Mouse (Mus musculus) heart, adult 2 months (tissue): ENCODE data around the gene Acer3. TPM values are rescaled to one million over a fixed set of nuclear protein-coding genes. Genes with fewer than 3 reads are reported as not detected.
"Not testable (repeated sequence)": the region's sequence is repeated elsewhere in the genome, so short reads cannot be mapped to it uniquely, and the experiment has no call there.

Source experiments
- DNase-seq, 2 experiments: peaks; one replicate each; pipeline ENCODE4 v3.0.0; 2021
- H3K27ac ChIP-seq: fragments of 200-600 bp; 2 replicates; pipeline ENCODE4 v1.8.1; 2022
- H3K27me3 ChIP-seq: fragments of 200-500 bp; 2 replicates; pipeline ENCODE4 v1.6.1; 2012; ENCODE audit warnings: mild to moderate bottlenecking, low read length, inconsistent platforms, mixed read lengths; ENCODE audit not compliant: control insufficient read depth, insufficient read depth
- H3K36me3 ChIP-seq: fragments of 200-500 bp; 2 replicates; pipeline ENCODE4 v1.6.1; 2012; ENCODE audit warnings: low read length, inconsistent platforms; ENCODE audit not compliant: control insufficient read depth, insufficient read depth
- H3K4me1 ChIP-seq: fragments of 200-500 bp; 2 replicates; pipeline ENCODE4 v1.6.1; 2011; ENCODE audit warnings: low read length; ENCODE audit not compliant: control insufficient read depth, insufficient read depth
- H3K4me3 ChIP-seq: fragments of 200-600 bp; 2 replicates; pipeline ENCODE4 v1.8.1; 2022
- H3K79me2 ChIP-seq: fragments of 200-500 bp; replicated peaks from 2 replicates; pipeline ENCODE4 v1.6.1; 2012; ENCODE audit warnings: mild to moderate bottlenecking, inconsistent platforms, low read length, moderate library complexity, mixed read lengths; ENCODE audit not compliant: control insufficient read depth, insufficient read depth
- H3K9ac ChIP-seq: fragments of 200-500 bp; 2 replicates; pipeline ENCODE4 v1.6.1; 2012; ENCODE audit warnings: low read depth, mild to moderate bottlenecking, control low read depth, inconsistent platforms, low read length, mixed read lengths
- CTCF ChIP-seq: fragments of 200-600 bp; IDR thresholded peaks from 2 replicates; pipeline ENCODE4 v1.8.1; 2022; ENCODE audit warnings: antibody characterized with exemption, mild to moderate bottlenecking, moderate library complexity
- EP300 ChIP-seq: fragments of 200-500 bp; IDR thresholded peaks from 2 replicates; pipeline ENCODE4 v1.6.1; 2011; ENCODE audit warnings: low read depth, low read length, control low read depth; ENCODE audit not compliant: insufficient read depth
- POLR2A ChIP-seq: fragments of 200-500 bp; IDR thresholded peaks from 2 replicates; pipeline ENCODE4 v1.6.1; 2011; ENCODE audit warnings: mild to moderate bottlenecking, low read depth, low read length, control low read depth; ENCODE audit not compliant: insufficient read depth
- WGBS: fragments of 180-500 bp; shearing (Covaris S2); methylation state at CpG from one replicate; pipeline ENCODE4 v1.1.7; 2018; 5-methylcytosine and 5-hydroxymethylcytosine counted together
- intact Hi-C: fragments of 180-260 bp; cut with DNase I; formaldehyde crosslinking; loops from one replicate; pipeline ENCODE4 v1.15.1; 2025
- polyA plus RNA-seq: library from polyadenylated mRNA; depleted of rRNA; stranded (reverse); fragments of >200 nt; gene quantifications from 2 replicates; pipeline ENCODE4 v1.2.3, GENCODE M21; 2012
- total RNA-seq, 2 experiments: library from RNA; stranded (reverse); gene quantifications; 2 replicates each; pipeline ENCODE4 v1.2.3; 2021

The Acer3 gene
- total and polyA plus RNA-seq, 3 experiments = 5.5 to 13.2 (median 11.0) TPM

DNA sequence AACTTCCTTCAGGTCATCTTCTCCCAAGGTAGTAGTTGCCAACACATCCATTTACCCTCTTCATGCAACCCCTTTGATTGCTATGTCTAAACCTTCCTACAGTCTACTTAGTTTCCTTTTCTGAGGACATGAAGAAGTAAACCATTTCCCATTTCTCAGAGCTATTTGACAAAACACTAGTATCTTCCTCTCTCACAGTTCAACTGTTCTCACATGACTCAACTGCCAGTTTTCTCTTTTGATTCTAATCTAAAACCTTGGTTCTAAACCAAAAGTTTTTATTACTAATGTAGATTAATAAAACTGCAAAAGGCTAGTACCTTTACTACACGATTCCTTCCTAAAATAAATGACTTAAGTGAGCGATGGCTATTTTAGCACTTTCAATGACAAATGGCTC lies 13.6 kb downstream of the Acer3 start:
- no peaks in the 10 kb centered on the region; the same call in 1 of the 2 replicates for H3K36me3 ChIP-seq
- H3K9ac ChIP-seq = no peak overlapping the region
- intact Hi-C loops = loop anchor here (5.0 kb wide), 1 partner anchor 35 kb away; no protein-coding TSS in a partner anchor
- WGBS = 89% methylated on average over 2 of the region's 2 CpGs
- 0 out of 2 replicates have a peak, but pooled peaks cover 1% of the 10 kb centered on the region for H3K79me2 ChIP-seq
- no peak for DNase-seq
- no peak overlapping the region for H3K27ac ChIP-seq
- no peaks in the 10 kb centered on the region for H3K27me3 ChIP-seq
- H3K4me3 ChIP-seq = no peak overlapping the region
- TF ChIP-seq EP300 (no peak), POLR2A (no peak), CTCF (no peak)
- H3K4me1 ChIP-seq = no peaks in the 10 kb centered on the region; the same call in 1 of the 2 replicates

- 85% methylated on average over 1 of the region's 1 CpGs for WGBS
- no peak for DNase-seq
- Histone ChIP-seq H3K79me2 (no peaks in the 10 kb centered on the region), H3K27ac (no peak overlapping the region), H3K4me1 (no peaks in the 10 kb centered on the region), H3K9ac (no peak overlapping the region), H3K27me3 (no peaks in the 10 kb centered on the region), H3K36me3 (no peaks in the 10 kb centered on the region), H3K4me3 (no peak overlapping the region)
- TF ChIP-seq POLR2A (no peak), EP300 (no peak), CTCF (no peak)
- intact Hi-C loops = no loop called here
Measured at GRCm38 (mm10) chr7:98292901-98293300, 28.1 kb downstream of the Acer3 start.

DNA sequence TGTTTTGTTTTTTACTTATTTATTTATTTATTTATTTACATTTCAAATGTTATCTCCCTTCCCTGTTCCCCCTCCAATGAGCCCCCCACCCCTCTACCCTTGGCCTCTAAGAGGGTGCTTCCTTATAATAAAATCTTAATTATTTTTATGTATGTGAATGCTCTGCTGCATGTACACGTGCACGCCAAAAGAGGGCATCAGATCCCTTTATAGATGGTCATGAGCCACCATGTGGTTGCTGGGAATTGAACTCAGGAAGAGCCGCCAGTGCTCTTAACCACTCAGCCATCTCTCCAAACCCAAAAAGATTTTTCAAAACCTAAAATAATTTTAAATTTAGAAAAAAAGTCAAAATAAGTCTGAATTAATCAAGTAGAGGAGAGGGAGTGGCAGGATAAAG lies 31.4 kb downstream of the Acer3 start:
- DNase-seq = no peak
- Histone ChIP-seq H3K4me1 (no peaks in the 10 kb centered on the region), H3K4me3 (no peak overlapping the region), H3K79me2 (no peaks in the 10 kb centered on the region), H3K36me3 (no peaks in the 10 kb centered on the region), H3K9ac (no peak overlapping the region), H3K27me3 (no peaks in the 10 kb centered on the region), H3K27ac (no peak overlapping the region)
- no peak for TF ChIP-seq EP300
- no peak for TF ChIP-seq POLR2A
- peak; percentile 67 for TF ChIP-seq CTCF
- WGBS = 47% methylated on average over 3 of the region's 3 CpGs
- intact Hi-C loops = loop anchor here (1.0 to 10.0 kb wide), 3 partner anchors 53 to 145 kb away; no protein-coding TSS in a partner anchor

- H3K4me3 ChIP-seq = no peak overlapping the region
- no peak for DNase-seq
- TF ChIP-seq POLR2A (no peak), CTCF (peak; percentile 55)
- no peak overlapping the region for H3K9ac ChIP-seq
- H3K4me1 ChIP-seq = no peaks in the 10 kb centered on the region
- no peaks in the 10 kb centered on the region for H3K79me2 ChIP-seq
- intact Hi-C loops = no loop called here
- H3K27ac ChIP-seq = no peak overlapping the region
- H3K27me3 ChIP-seq = no peaks in the 10 kb centered on the region
- H3K36me3 ChIP-seq = no peaks in the 10 kb centered on the region
Measured at GRCm38 (mm10) chr7:98276263-98276662, 44.7 kb downstream of the Acer3 start.

GRCm38 (mm10) chr7:98268166-98268565 lies 52.8 kb downstream of the Acer3 start:
- H3K36me3 ChIP-seq, H3K79me2 ChIP-seq, H3K9ac ChIP-seq, H3K27me3 ChIP-seq, H3K4me1 ChIP-seq, H3K27ac ChIP-seq, H3K4me3 ChIP-seq, DNase-seq, intact Hi-C loops: not testable (repeated sequence)
- 29% methylated on average over 13 of the region's 15 CpGs for WGBS

- no peaks in the 10 kb centered on the region; the same call in 1 of the 2 replicates for H3K36me3 ChIP-seq
- no peak for DNase-seq
- H3K27ac ChIP-seq = no peak overlapping the region
- H3K79me2 ChIP-seq = no peaks in the 10 kb centered on the region
- H3K4me1 ChIP-seq = no peaks in the 10 kb centered on the region
- no peak overlapping the region for H3K9ac ChIP-seq
- TF ChIP-seq POLR2A (no peak), CTCF (no peak), EP300 (no peak)
- H3K4me3 ChIP-seq = no peak overlapping the region
- intact Hi-C loops = no loop called here
- WGBS = 87% methylated on average over 2 of the region's 2 CpGs
- H3K27me3 ChIP-seq = no peaks in the 10 kb centered on the region
Measured at GRCm38 (mm10) chr7:98252520-98252919, 68.5 kb downstream of the Acer3 start.
